Mouse (Mus musculus) neural tube, embryonic 11.5 days (tissue): ENCODE data around the gene Mum1. TPM values are rescaled to one million over a fixed set of nuclear protein-coding genes. Genes with fewer than 3 reads are reported as not detected.
A peak's percentile ranks its signal among the peaks of the same experiment; 100 is the strongest.

Source experiments
- ATAC-seq: fragments of 200-750 bp; cut with Nextera tagmentation; 2 replicates; pipeline ENCODE4 v1.8.0; 2017; ENCODE audit warnings: moderate number of reproducible peaks, mild to moderate bottlenecking, moderate TSS enrichment, moderate library complexity; ENCODE audit not compliant: insufficient read depth, low FRiP score, low TSS enrichment
- DNase-seq: peaks from one replicate; pipeline ENCODE4 v3.0.0-alpha.2; 2015; ENCODE audit warnings: low spot score
- H3K27ac ChIP-seq: fragments of 300-500 bp; sonication (generic); 2 replicates; pipeline ENCODE4 v1.5.1; 2014; ENCODE audit warnings: low read depth, mild to moderate bottlenecking, low read length
- H3K27me3 ChIP-seq: fragments of 300-500 bp; sonication (generic); 2 replicates; pipeline ENCODE4 v1.6.1; 2014; ENCODE audit warnings: mild to moderate bottlenecking, low read length, mixed read lengths; ENCODE audit not compliant: control insufficient read depth, insufficient read depth
- H3K36me3 ChIP-seq: fragments of 300-500 bp; sonication (generic); 2 replicates; pipeline ENCODE4 v1.6.1; 2014; ENCODE audit warnings: mild to moderate bottlenecking, low read length, moderate library complexity, mixed read lengths; ENCODE audit not compliant: control insufficient read depth, insufficient read depth
- H3K4me1 ChIP-seq: fragments of 300-500 bp; sonication (generic); 2 replicates; pipeline ENCODE4 v1.6.1; 2014; ENCODE audit warnings: low read length, mixed read lengths; ENCODE audit not compliant: control insufficient read depth, insufficient read depth
- H3K4me2 ChIP-seq: fragments of 300-500 bp; sonication (generic); 2 replicates; pipeline ENCODE4 v1.6.1; 2014; ENCODE audit warnings: low read depth, mild to moderate bottlenecking, moderate library complexity
- H3K4me3 ChIP-seq: fragments of 300-500 bp; sonication (generic); 2 replicates; pipeline ENCODE4 v1.5.1; 2014; ENCODE audit warnings: low read depth, low read length
- H3K9ac ChIP-seq: fragments of 300-500 bp; sonication (generic); 2 replicates; pipeline ENCODE4 v1.6.1; 2014; ENCODE audit warnings: mild to moderate bottlenecking, low read length
- H3K9me3 ChIP-seq: fragments of 300-500 bp; sonication (generic); 2 replicates; pipeline ENCODE4 v1.6.1; 2016; ENCODE audit warnings: low read length; ENCODE audit not compliant: control insufficient read depth
- WGBS: fragments of 180-500 bp; shearing (Covaris S2); extraction: QIAGEN DNeasy Blood & Tissue Kit; methylation state at CpG from one replicate; pipeline ENCODE4 v1.1.7; 2014; 5-methylcytosine and 5-hydroxymethylcytosine counted together
- polyA plus RNA-seq: library from polyadenylated mRNA; unstranded; fragments of >200 nt; fragmentation: Nextera tagmentation; extraction: Ambion mirVana; gene quantifications from 2 replicates; pipeline ENCODE4 v1.2.1, GENCODE M21; 2014

Gene Mum1
- polyA plus RNA-seq, 1 experiment from 2014 or later, result 59.6 TPM

DNA sequence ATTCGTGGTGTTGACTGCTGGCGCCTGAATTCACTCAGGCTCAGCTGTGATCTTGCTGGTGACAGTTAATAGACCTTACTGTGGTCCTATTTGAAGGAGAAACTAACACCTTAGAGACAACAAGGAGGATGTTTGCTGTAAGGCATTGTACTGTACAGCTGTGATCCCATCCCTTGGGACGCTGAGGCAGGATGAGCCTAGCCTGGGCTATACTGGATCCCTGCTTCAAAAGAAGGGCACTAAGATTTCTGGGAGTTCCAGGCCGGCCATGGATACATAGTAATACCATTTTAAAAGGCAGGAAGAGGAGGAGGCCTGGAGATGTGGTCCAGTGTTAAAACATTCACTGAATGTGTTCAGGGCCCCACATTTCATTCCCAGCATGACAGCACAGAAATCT is 24.3 kb downstream of the Mum1 start:
- Histone ChIP-seq H3K9me3 (no peaks in the 10 kb centered on the region), H3K4me2 (peak overlapping the region; percentile 82; the same call in 1 of the 2 replicates), H3K9ac (no peak overlapping the region; the same call in 1 of the 2 replicates), H3K4me1 (peaks cover 12% of the 10 kb centered on the region; the same call in 1 of the 2 replicates), H3K4me3 (no peak overlapping the region), H3K27me3 (no peaks in the 10 kb centered on the region), H3K36me3 (peaks cover 8% of the 10 kb centered on the region; the same call in 1 of the 2 replicates), H3K27ac (no peak overlapping the region)
- no peak for DNase-seq
- 86% methylated on average over 4 of the region's 4 CpGs for WGBS
- no peak for ATAC-seq

DNA sequence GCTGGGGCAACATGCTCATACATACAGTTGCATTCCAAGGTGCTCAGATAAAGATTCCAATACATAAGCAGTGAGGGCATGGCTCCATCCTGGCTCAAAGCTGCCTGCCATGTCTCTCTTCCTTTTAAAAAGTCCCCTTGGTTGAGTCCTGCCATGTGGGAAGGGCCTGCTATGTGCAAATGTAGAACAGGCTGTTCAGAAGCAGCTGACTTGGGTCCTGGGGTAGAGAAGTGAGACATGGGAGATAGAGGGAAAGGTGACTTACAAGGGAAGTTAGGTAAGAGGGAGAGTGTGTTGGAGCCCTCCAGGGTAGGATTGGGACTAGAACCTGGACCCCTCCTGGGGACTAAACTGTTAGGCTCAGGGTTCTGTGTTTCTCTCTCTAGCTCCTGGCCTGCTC is 25.8 kb downstream of the Mum1 start:
- no peak overlapping the region for H3K27ac ChIP-seq
- no peak overlapping the region for H3K4me2 ChIP-seq
- H3K9ac ChIP-seq, result no peak overlapping the region
- no peaks in the 10 kb centered on the region for H3K9me3 ChIP-seq
- DNase-seq (no peak), ATAC-seq (no peak)
- H3K4me1 ChIP-seq, result peaks cover 12% of the 10 kb centered on the region; the same call in 1 of the 2 replicates
- H3K36me3 ChIP-seq, result peaks cover 14% of the 10 kb centered on the region
- H3K4me3 ChIP-seq, result no peak overlapping the region
- H3K27me3 ChIP-seq, result no peaks in the 10 kb centered on the region

DNA sequence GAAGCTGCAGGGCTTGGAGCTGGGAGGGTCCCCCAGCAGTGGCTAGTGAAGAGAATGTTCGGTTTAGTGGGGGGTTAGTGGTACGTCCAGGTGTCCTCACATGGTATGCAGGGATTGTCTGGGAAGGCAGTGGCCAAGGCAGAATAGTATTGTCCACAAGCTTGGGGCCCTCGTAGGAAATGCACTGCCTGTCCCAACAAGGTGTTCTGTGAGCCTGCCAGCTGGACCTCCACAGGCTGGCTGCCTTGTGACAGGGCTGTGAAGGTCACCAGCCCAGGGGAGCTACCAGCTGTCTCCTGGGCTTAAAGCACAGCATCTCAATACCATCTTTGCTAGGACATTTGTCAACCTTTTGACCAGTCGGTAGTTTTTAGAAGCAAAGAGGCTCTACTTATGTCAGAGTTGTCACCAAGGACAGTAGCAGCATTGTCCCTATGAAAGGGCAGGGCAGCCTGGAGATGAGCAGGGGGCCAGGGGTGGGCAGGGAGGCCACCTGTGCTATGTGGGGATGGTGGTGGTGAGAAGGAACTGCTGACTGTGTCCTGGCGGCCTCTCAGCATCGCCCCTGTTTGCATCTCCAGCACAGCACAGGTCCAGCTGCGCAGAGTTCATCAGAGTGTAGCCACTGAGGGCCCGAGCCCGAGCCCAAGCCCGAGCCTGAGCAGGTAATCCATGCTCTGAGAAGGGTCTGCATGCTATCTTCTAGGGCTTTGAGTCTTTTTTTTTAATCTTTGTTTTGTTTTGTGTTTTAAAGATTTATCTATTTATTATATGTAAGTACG is 26.4 kb downstream of the Mum1 start:
- no peak overlapping the region for H3K4me2 ChIP-seq
- no peaks in the 10 kb centered on the region for H3K9me3 ChIP-seq
- ATAC-seq (no peak), DNase-seq (no peak)
- WGBS, result 92% methylated on average over 11 of the region's 11 CpGs
- no peak overlapping the region for H3K9ac ChIP-seq
- H3K4me1 ChIP-seq, result peaks cover 12% of the 10 kb centered on the region; the same call in 1 of the 2 replicates
- H3K4me3 ChIP-seq, result no peak overlapping the region
- H3K27me3 ChIP-seq, result no peaks in the 10 kb centered on the region
- peaks cover 14% of the 10 kb centered on the region for H3K36me3 ChIP-seq
- H3K27ac ChIP-seq, result no peak overlapping the region

DNA sequence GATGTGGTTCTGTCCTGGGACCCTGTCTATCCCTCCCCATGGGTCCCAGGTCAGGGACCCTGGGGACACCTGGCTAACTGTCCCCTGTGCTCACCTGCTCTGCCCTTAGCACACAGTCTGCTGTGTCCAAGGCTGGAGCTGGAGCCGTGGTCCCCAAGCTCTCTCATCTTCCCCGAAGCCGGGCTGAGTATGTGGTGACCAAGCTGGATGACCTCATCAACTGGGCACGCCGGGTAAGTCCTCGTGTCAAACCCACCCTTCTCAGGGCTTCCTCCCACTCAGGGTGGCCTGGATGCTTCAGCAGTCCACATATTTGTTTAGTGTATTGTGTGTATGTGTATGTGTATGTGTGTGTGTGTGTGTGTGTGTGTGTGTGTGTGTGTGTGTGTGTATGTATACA is 27.3 kb downstream of the Mum1 start:
- no peak for DNase-seq
- no peaks in the 10 kb centered on the region for H3K27me3 ChIP-seq
- no peak overlapping the region for H3K4me2 ChIP-seq
- WGBS, result 84% methylated on average over 6 of the region's 6 CpGs
- peaks cover 14% of the 10 kb centered on the region for H3K36me3 ChIP-seq
- no peaks in the 10 kb centered on the region for H3K9me3 ChIP-seq
- peaks cover 12% of the 10 kb centered on the region; the same call in 1 of the 2 replicates for H3K4me1 ChIP-seq
- ATAC-seq, result no peak
- no peak overlapping the region for H3K4me3 ChIP-seq
- no peak overlapping the region for H3K27ac ChIP-seq
- H3K9ac ChIP-seq, result no peak overlapping the region

DNA sequence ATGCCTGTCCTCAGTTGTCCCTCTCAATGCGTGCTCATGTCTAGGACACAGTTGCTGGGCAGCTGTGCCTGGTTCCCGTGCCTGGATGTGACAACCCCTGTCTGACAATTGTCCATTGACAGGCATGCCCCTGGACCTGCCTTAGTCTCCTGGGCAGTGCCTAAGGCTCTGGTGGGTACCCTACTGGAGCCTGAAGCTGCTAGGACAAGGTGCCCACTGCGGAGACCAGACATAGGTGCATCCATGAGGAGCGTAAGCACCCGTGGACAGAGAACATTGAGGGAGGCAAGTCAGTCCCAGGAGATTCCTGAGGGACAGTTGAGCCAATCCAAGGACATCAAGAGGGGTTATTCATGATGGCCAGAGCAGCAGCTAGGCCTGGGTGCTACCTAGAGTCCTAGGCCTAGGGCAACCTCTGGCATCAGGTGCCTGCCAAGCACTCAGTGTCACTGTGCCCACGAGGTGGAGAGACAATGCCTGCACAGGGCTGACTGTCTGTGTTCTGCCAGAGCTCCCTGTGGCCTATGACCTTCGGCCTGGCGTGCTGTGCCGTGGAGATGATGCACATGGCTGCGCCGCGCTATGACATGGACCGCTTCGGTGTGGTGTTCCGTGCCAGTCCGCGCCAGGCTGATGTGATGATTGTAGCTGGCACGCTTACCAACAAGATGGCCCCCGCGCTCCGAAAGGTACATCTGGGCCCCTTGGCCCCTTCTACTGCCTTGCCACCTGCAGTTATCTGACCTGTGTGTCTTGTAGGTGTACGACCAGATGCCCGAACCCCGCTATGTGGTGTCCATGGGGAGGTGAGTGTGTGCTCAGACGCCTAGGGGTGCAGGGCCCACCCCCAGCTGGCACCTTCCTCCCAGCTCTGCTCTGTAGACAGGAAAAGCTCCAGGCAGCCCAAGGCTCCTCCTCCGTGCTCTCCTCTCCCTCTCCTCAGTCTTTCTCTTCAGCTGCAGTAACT is 28.4 kb downstream of the Mum1 start:
- peaks cover 14% of the 10 kb centered on the region for H3K36me3 ChIP-seq
- H3K9me3 ChIP-seq, result no peaks in the 10 kb centered on the region
- no peak overlapping the region for H3K27ac ChIP-seq
- H3K4me2 ChIP-seq, result no peak overlapping the region
- no peaks in the 10 kb centered on the region for H3K27me3 ChIP-seq
- H3K9ac ChIP-seq, result no peak overlapping the region
- 95% methylated on average over 26 of the region's 26 CpGs for WGBS
- ATAC-seq (no peak), DNase-seq (no peak)
- peaks cover 16% of the 10 kb centered on the region for H3K4me1 ChIP-seq
- no peak overlapping the region for H3K4me3 ChIP-seq

DNA sequence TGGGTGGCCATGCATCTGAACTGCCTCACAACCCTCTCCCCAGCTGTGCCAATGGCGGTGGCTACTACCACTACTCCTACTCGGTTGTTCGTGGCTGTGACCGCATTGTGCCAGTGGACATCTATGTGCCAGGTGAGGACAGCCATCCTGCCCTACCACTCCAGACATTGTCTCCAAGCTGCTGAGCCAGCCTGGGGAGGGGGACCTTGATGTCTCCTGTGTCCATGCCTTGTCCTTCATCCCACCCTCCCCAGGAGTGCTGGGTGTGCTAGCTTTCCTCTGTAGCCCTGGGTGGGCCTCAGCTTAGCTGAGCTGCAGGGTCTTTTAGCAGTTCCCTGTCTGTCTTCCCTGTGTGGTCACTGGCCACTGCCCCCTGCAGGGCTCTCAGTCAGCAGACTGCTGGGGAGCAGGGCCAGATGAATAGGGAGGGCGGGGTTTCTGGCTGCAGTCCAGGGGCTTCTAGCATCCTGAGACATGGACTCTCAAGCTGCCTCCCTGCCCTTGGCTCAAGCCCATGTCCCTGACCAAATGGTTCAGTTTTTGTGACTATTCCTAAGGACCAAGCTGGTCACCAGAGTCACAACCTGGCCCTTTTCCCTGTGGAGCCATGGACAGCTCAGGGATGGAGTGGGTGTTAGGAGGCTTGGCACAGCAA is 29.8 kb downstream of the Mum1 start:
- Histone ChIP-seq H3K9me3 (no peaks in the 10 kb centered on the region), H3K4me3 (no peak overlapping the region), H3K4me2 (no peak overlapping the region), H3K4me1 (peaks cover 15% of the 10 kb centered on the region), H3K9ac (no peak overlapping the region), H3K27me3 (no peaks in the 10 kb centered on the region), H3K27ac (no peak overlapping the region), H3K36me3 (peaks cover 14% of the 10 kb centered on the region)
- ATAC-seq (no peak), DNase-seq (no peak)
- 94% methylated on average over 5 of the region's 5 CpGs for WGBS

DNA sequence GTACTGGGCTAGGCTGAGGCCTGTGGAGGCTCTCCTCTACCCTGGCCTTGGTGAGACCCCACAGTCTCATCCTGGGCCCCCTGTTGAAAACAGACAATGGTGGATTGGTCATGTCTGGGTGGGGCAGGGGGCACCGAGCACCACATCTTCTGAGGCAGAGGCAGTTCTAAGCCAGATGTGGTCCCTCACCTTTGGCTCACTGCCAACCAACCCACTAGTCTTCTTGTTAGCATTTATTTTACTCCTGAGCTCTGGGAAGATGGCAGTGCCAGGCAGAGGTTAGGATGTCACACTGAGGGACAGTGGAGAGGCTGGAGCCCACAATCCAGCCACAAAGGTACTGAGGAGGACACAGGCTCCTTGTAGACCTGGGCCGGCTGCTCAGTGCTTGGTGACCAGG is 31.7 kb downstream of the Mum1 start:
- Histone ChIP-seq H3K4me3 (no peak overlapping the region), H3K4me2 (no peak overlapping the region), H3K4me1 (peaks cover 15% of the 10 kb centered on the region), H3K27me3 (no peaks in the 10 kb centered on the region), H3K9me3 (no peaks in the 10 kb centered on the region), H3K36me3 (peaks cover 14% of the 10 kb centered on the region), H3K27ac (no peak overlapping the region), H3K9ac (no peak overlapping the region)
- ATAC-seq, result no peak
- whole genome bisulfite sequencing, result 92% methylated on average over 2 of the region's 2 CpGs
- DNase-seq, result no peak

DNA sequence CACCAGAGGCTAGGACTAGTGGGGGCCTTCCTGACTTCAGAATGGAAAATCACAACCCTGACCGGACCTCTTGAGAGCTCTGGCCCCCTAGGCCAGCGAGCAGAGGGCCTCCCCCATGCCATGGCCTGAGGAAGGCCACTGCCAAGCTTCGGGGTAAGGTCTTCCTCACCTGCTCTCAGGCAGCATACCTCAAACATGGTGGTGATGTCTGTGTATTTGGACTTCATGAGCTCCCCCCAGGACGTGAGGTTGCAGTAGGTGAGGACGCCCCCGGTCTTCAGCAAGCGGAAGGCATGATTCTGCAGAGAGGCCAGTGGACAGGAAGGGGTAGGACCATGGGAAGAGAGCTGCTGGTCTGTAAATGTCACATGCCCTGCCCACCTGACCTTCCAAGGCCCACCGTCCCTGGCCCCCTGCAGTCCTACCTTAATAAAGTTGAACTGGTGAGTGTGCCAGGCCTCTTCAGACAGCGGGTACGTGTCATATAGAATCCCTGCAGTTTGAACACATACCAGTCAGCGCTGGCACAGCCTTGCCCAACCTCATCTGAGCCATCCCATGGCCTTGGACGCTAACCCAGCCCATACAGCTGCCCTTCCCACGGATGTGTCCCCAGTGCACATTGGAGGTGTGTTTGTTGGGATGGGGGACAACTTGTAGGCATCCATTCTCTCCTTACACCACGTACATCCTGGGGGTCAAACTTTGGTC is 32.7 kb downstream of the Mum1 start:
- ATAC-seq (no peak), DNase-seq (no peak)
- Histone ChIP-seq H3K9ac (no peak overlapping the region), H3K4me3 (no peak overlapping the region), H3K27me3 (no peaks in the 10 kb centered on the region), H3K9me3 (no peaks in the 10 kb centered on the region), H3K4me2 (peak overlapping the region; percentile 65; the same call in 1 of the 2 replicates), H3K36me3 (peaks cover 14% of the 10 kb centered on the region), H3K4me1 (peaks cover 15% of the 10 kb centered on the region), H3K27ac (no peak overlapping the region)
- 92% methylated on average over 14 of the region's 14 CpGs for WGBS
